Mouse (Mus musculus): ENCODE results near the gene Sema4d. TPM values are rescaled to one million over a fixed set of nuclear protein-coding genes. Genes with fewer than 3 reads are reported as not detected.

Gene Sema4d
- total RNA-seq, 2 experiments from 2014 or later = 12.4 to 15.7 TPM

- DNase-seq = no peak
Observed at GRCm38 (mm10) chr13:51754559-51755126, 38.9 kb downstream of the Sema4d start.

- DNase-seq = no peak
Observed at GRCm38 (mm10) chr13:51753802-51754444, 39.6 kb downstream of the Sema4d start.

- DNase-seq = no peak
Observed at GRCm38 (mm10) chr13:51753168-51753465, 40.4 kb downstream of the Sema4d start.

- no peak for DNase-seq
Observed at GRCm38 (mm10) chr13:51752346-51753167, 41.0 kb downstream of the Sema4d start.

GRCm38 (mm10) chr13:51749578-51750345, 43.8 kb downstream of the Sema4d start:
- no peak for DNase-seq

GRCm38 (mm10) chr13:51748009-51748552, 45.5 kb downstream of the Sema4d start:
- DNase-seq = peak; percentile 63 to 72

- no peak for DNase-seq
Observed at GRCm38 (mm10) chr13:51747069-51747468, 46.5 kb downstream of the Sema4d start.

GRCm38 (mm10) chr13:51745862-51746261, 47.7 kb downstream of the Sema4d start:
- DNase-seq = no peak

GRCm38 (mm10) chr13:51743855-51744254, 49.7 kb downstream of the Sema4d start:
- DNase-seq = no peak

GRCm38 (mm10) chr13:51742551-51743052, 50.9 kb downstream of the Sema4d start:
- DNase-seq = no peak

- no peak for DNase-seq
Observed at GRCm38 (mm10) chr13:51740776-51741175, 52.8 kb downstream of the Sema4d start.

GRCm38 (mm10) chr13:51739713-51740112, 53.8 kb downstream of the Sema4d start:
- no peak for DNase-seq

- no peak for DNase-seq
Observed at GRCm38 (mm10) chr13:51738531-51739117, 54.9 kb downstream of the Sema4d start.

GRCm38 (mm10) chr13:51737949-51738513, 55.5 kb downstream of the Sema4d start:
- DNase-seq = no peak

GRCm38 (mm10) chr13:51737033-51737948, 56.3 kb downstream of the Sema4d start:
- peak; percentile 17 to 27 for DNase-seq

GRCm38 (mm10) chr13:51736007-51736911, 57.3 kb downstream of the Sema4d start:
- DNase-seq = peak; percentile 52 to 54

- DNase-seq = no peak
Observed at GRCm38 (mm10) chr13:51734556-51734955, 59.0 kb downstream of the Sema4d start.

GRCm38 (mm10) chr13:51732097-51732664, 61.4 kb downstream of the Sema4d start:
- no peak for DNase-seq

- DNase-seq = no peak
Observed at GRCm38 (mm10) chr13:51731474-51731873, 62.1 kb downstream of the Sema4d start.
